Mouse (Mus musculus) G1E-ER4 (cell line): ENCODE measurements around the gene Nit2. TPM values are rescaled to one million over a fixed set of nuclear protein-coding genes. Genes with fewer than 3 reads are reported as not detected.

Experiments
- GATA1 ChIP-seq: IDR thresholded peaks from one replicate; pipeline ENCODE4 v1.8.0; 2012; ENCODE audit warnings: low read length, inconsistent platforms
- polyA plus RNA-seq: library from polyadenylated mRNA; stranded (reverse); fragments of >175 nt; gene quantifications from 2 replicates; pipeline ENCODE4 v1.2.3, GENCODE M21; 2012

Nit2 gene
- 2.0 and 6.5 TPM in 2 replicates for polyA plus RNA-seq

DNA sequence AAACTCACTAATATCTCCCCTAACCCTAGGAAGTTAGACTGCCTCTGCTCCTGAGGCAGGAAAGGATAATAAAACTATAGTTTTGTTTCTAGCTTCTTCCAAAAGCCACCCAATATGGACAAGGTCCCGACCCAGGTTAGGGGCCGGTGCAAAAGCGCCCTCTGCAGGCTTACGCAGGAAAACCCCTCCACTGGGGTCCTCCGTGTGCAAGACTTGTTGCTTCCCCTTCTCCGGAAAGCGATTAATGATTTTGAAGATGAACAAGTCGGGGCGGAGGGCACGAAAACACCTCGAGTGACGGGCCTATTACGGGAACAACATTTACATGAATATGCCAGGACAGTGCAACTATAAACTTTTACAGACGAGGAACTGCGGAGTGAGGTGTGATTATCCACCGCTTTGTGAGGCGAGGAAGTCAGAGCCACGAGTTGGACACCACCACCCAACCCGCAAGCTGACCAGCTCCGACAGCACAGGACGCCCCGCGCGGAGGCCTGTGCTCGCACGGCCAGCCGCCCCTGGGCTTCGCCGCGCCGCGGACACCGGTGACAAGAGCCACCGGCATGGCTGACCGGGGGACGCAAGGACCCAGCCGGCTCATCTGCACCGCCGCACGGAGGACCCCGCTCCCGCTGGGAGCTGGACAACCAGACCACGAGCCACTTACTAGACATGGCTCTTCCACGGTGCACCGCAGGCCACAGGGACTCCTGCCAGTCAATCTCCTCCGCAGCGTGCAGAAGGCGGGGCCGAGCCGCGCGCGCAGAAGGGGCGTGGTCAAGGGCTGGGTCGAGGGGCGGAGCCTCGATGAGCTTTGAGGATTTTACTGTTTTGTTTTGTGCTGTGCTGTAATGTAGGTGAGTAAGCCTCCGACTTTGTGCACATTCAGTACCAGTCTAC lies at the start of gene Nit2:
Gene Nit2, minus strand, starts transcription at position 731 of the 903 bp plus-strand sequence.
- TF ChIP-seq GATA1, result no peak

DNA sequence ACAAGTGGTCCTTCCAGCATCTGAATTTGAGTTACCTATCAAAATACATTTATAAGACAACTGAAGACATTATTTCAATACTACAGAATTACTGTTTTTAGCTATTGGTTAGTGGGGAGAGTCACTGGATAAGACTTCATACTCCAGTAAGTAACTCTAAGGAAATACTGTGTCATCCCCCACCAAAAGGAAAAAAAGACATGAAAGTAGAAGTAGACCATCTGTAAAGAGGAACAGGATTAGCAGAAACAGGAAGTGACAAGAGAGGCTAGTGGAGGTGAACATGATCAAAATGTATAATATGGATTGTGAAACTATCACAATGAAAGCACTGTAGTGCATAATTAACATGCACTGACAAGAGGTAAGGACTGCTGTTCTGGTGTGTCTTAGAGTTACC lies 48.8 kb upstream of the Nit2 start:
- TF ChIP-seq GATA1, result no peak

DNA sequence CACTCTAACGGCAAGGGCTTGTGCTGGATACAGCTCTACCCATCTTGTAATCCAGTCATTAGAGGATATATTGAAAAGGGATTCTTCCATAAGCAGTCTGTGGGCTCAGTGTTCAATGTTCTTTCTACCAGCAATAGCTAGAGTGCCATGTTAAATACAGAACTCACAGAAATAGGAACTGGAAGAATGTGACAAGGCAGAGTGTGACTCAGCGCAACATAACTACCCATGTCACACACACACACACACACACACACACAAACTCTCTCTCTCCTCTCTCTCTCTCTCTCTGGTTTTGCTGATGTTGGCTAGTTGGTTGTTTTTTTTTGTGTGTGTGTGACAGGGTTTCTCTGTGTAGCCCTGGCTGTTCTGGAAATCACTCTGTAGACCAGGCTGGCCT lies 43.9 kb upstream of the Nit2 start:
- TF ChIP-seq GATA1, result no peak

DNA sequence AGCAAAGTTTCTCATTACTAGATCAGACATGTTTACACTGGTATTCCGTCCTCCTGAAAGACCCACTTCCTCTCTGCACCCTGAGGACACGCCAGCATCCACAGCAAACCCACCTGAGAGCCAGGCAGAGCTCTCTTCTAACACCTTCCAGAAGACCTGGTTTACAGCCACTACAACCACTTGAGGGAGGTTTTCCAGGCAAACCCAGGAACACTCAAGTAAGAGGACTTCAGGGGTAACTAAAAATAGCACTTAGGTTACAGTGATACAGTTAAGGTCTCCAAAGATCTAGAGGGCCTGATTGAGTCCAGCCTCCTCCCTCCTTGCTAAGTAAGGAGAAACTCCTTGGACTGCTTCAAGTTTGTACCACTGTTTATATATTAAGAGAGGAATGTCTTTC lies 41.2 kb upstream of the Nit2 start:
- TF ChIP-seq GATA1, result no peak

DNA sequence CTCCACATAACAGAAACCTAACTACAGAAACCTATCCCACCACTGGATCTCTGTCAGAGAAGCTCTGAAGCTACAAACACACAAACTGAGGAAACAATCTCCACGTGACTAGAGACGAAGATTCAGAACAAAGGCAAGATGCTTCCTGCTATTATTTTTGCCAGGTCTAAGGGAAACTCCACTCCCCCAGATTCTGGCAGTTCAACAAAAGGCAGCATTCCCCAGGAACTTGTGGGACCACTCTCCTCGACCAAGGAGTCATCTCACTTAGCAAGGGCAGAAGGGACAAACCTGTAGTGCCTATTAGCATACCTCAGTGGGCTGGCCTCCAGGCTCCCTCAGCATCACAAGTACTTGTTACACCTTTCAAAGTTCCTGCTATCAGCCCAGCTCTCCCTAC lies 30.1 kb upstream of the Nit2 start:
- TF ChIP-seq GATA1, result no peak

DNA sequence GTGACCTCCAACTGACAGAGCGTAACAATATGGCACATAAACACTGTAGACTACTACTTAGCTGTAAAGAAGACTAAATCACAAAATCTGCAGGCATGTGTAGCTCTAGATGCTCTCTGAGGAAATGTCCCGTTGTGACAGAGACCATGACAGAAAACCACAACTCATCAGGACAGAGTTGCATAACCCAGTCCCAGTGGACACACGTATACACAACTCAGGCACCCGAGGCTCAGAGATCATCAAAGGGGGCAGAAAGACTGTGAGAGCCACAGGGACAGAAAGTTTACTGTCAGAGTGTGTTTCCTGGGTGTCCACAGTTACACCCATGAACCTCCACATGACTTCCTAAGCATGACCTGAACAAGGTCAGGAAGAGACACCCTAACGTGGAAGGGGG lies 29.4 kb upstream of the Nit2 start:
- no peak for TF ChIP-seq GATA1

DNA sequence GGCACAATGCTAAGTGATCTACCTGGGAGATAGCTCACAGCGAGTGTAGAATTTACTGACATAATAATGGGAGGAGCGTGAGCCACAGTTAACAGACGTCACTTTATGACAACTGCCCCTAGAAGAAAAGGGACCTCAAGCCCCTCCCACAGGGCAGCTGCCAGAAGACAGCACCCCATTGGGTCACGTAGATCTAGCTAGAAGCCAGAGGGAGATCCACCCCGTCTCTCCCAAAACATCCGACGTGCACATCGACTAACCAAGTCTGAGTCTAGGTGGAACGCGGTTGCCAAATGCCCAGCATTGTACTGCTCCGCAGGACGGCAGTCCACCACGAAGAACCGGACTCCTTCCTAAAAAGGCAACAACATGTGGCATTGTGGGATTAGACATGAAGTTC lies 24.1 kb upstream of the Nit2 start:
- no peak for TF ChIP-seq GATA1

DNA sequence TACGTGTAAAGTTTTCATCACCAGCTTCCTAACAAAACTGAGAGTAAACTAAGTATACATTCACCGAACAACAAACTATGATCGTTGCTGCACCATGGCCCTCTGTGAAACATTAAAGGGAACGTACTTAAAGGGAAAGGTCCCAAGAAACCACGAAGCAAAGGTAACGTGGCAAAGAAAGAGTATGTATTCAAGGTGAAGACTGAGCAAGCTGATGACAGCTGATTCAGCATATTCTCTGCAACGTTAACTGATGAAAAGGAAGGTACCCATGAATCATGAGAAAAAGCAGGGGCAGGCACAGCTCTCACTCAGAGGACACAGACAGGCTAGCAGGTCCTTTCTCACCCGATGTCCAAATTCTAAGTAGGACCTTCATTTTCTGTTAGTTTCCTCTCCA lies 23.2 kb upstream of the Nit2 start:
- TF ChIP-seq GATA1, result no peak

DNA sequence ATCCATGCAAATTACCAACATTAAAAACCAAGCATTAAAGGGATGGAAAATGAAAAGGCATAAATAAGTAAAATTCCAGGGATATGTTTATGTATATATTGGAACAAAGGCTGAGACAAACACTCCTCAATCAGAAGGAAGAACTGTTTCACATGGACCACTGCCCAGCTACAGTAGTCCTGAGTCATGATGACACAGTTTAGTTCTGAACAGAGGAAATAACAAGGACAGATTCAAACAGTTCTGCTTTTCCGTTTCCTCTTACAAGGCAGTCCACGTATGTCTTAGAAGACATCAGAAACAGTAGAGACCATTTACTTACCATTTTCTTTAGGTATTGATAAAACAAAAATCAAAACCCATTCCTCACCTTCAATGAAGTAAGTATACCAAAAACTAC lies 22.4 kb upstream of the Nit2 start:
- TF ChIP-seq GATA1, result no peak

DNA sequence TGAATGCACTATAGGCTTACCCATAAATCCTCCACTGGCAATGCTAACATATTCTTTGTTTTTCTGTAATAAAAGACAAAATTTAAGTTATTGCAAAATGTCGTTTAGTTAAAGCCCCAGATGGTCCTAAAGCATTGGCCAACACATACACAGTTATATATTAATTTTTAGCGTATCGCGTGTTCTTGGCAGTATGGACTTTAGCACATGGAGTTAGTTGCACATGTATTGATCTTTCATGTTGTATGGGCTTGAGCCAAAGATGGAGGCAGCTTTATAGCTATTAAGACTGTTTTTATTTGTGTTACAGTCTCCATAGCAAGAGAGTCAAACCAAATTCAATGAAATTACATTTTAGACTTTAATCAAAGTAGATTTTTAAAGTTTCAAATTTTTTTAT lies 19.5 kb upstream of the Nit2 start:
- TF ChIP-seq GATA1, result no peak

DNA sequence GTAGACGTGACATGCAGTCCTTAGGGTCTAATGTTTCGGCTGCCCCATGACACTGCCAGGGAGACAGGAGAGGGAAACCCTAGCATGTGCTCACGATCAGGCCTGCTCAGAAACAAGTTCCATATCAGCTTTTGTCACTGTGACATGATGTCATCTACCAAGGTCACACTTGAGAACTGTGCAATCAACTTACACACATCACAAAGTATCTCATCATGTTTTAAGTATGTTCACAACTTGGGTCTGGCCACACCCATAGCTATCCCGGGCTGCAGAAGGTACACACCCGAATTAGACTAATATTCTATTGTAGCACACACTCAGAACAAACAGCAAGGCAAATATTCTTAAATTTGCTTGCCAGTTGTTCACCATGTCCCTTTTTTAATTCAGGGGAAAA lies 14.9 kb upstream of the Nit2 start:
- no peak for TF ChIP-seq GATA1

DNA sequence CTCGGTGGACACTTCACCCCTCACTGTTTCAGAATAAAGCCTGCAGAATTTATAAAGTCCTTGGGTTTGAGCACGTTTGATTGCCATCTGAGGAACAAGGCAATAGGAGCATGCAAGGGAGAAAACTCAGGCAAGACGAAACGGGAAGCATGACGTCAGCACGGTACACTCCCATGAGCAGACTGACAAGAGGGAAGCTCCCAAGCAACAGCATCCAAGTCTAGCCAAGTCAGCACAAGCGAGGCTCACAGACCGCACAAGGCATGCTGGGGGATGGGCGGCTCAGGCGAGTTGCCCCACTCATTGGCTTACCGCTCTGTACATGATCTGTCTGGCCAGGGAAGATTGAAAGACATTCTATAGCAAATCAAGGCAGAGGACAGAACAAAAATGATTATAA lies 14.0 kb upstream of the Nit2 start:
- no peak for TF ChIP-seq GATA1

DNA sequence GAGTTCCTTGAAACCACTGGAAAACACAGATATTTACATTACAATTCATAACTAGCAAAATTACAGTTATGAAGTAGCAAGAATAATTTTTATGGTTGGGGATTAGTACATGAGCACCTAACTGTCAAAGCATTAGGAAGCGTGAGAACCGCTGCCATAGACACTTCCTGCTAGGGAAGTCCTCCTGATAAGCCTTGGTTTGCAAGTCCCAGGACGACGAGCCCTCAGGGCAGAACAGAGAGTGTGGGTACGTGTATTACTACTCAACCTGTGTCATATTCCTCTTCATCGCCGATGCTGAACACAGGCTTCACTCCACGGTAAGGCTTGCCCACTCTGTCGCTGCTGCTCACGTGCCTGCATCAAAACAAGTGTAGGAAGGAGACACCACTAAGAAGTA lies 10.5 kb upstream of the Nit2 start:
- TF ChIP-seq GATA1, result no peak

DNA sequence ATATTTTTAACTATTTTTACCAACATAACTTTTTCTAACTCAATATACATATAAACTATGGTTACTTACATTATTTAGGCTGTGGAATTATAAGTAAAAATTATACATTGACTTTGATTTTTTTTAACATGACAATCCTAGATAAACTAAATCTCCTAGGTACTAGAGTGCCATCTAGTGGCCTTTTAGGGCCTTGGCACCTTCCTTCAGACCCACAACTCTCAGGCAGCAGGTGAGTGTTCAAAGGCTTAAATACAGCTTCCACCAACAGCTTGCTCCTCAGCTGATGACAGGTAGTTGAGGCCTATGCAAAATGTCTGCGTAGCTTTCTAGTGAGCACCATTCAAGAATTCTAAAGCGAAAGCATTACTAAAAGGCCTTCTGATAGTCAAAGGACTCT lies 10.1 kb upstream of the Nit2 start:
- no peak for TF ChIP-seq GATA1

DNA sequence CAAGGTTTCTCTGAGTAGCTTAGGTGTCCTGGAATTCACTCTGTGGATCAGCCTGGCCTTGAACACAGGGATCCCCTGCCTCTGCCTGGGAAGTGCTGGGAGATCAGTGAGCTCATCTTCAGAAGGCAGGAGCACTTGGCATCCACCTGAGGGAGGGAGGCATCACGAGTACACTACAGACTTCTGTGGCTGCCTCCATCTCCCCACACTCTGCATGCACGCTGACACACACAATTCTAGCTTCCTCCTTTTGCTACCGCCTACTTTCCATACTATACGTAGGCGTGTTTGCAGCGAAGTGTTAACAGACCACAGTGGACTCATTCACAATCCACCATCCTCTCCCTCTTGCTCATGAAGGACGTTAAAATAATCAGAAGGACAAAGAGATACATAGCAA lies 9.1 kb upstream of the Nit2 start:
- TF ChIP-seq GATA1, result no peak

DNA sequence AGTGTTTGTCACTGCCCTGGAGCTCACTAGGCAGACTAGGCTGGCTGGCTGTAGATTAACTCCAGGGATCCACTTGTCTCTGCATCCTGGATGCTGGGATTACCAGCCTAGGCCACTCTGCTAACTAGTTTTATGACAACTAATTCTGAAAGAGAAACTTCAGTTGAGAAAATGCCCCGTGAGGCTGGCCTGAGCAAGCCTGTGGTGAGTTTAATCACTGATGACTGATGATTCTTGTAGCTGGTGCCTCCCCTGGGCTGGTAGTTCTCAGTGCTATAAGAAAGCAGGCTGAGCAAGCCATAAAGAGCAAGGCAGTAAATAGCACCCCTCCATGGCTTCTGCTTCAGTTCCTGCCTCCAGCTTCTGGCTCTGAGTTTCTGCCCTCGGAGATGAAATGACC lies 8.6 kb upstream of the Nit2 start:
- TF ChIP-seq GATA1, result no peak

DNA sequence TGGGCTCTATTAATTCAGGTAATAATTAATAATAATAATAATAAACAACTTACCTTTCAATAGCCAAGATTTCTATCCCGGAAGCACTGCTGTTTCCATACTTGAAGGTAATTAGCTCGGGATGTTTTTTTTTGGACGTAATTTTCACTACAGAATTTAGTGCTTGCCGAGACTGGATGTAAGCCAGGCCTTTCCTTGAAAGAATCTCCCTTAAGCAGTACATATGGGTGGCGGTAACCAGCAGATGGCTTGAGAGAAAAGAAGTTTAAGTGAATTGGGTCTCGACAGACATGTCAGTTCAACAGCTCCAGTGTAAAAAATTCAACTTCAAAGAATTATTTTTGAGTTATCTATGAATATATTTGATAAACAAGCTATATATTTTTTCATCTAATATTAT lies 4.4 kb upstream of the Nit2 start:
- no peak for TF ChIP-seq GATA1

DNA sequence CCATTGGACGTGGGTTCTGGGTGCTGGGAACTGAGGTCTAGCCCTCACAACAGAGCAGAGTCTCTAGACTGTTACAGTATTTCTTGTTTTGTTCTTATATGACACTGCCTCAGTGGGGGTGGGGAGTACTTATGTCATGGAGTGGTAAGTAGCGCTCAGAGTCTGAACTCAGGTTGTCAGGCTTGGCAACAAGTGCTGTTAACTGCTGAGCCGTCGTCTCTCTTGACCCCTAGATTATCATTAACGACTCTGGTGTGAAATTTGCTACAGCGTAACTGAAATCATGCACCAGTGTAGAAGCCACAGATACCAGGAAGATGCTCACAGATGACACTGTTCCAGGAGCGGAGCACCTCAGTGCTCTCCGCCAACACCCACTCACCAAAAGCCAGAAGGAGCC lies 4.0 kb upstream of the Nit2 start:
- TF ChIP-seq GATA1, result no peak

DNA sequence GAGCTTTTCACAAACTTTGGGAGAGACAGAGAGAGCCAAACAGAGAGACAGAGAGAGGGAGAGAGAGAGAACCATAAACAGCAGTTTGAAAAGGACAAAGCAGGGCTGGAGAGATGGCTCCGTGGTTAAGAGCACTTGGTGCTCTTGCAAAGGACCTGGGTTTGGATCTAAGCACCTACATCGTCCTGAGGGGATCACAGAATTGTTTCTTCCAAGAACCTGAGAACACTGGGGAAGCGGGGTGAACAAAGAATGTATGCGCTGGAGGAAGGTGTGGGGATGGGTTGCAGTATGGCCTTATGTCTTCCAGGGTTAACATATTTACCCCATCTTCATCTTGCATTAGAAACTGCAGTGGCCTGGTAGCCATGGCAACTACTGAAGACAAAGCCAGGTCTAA lies 1.1 kb upstream of the Nit2 start:
- no peak for TF ChIP-seq GATA1
